Mouse (Mus musculus) brain, embryonic 14.5 days (tissue): Measurements from ENCODE around the gene Plcb4.

Experiments
- CTCF ChIP-seq: fragments of 200-500 bp; IDR thresholded peaks from 2 replicates; pipeline ENCODE4 v1.5.1; 2012; ENCODE audit warnings: inconsistent platforms, mild to moderate bottlenecking, moderate library complexity, borderline replicate concordance; ENCODE audit not compliant: insufficient read depth, insufficient read length; ENCODE audit errors: extremely low read depth
- POLR2A ChIP-seq: fragments of 200-500 bp; IDR thresholded peaks from 2 replicates; pipeline ENCODE4 v1.6.1; 2012; ENCODE audit warnings: mild to moderate bottlenecking, inconsistent platforms, borderline replicate concordance; ENCODE audit not compliant: poor library complexity, insufficient read depth, insufficient read length, severe bottlenecking; ENCODE audit errors: extremely low read depth

DNA sequence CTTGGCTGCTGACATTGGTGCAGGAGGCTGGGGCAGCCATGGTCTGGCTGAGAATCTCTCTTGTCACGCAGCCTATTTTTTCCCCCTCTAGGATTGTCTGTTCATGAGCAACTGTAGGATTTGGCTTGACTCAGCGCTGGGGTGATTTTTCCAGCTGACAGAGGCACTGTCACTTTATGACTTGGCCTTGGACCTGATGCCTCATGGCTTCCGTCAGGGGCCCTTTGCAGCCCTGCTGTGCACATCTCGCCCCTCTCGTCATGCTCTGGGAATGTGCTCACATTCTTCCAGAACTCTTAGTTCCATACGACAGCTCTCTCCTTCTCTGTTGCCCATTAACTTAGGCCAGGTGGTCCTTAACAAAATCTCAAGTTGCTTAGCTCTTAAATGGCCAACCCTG is 152.0 kb downstream of the Plcb4 start:
- TF ChIP-seq POLR2A = no peak
- no peak for TF ChIP-seq CTCF
